Mouse (Mus musculus): ENCODE measurements at regions not wholly inside any gene's neighbourhood (a gene's known extent, or its start where the extent isn't known, plus 50 kb on each side); places are given as distances from the start of the nearest gene placed in this dataset.

DNA sequence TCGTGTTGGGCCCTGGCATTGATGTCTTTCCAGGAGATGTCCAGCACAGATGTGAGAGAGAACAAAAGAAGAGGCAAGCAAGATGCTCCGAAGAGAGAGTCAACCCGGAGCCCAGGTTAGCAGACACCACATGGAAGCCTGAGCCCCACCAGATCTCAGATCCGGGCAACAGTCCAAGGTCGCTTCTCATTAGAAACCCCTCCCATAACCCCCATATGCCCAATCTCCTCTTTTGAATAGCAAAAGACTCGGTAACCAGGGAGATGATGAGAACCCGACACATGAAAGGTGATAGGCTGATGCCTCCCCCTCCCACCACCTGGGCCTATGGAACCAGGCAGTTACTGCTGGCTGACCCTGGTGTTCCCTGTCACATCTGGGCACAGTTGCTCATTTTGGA is 155.7 kb upstream of the Igsf21 start:
- DNase-seq (ENCODE audit: low read depth, low spot score) = peak; percentile 83

DNA sequence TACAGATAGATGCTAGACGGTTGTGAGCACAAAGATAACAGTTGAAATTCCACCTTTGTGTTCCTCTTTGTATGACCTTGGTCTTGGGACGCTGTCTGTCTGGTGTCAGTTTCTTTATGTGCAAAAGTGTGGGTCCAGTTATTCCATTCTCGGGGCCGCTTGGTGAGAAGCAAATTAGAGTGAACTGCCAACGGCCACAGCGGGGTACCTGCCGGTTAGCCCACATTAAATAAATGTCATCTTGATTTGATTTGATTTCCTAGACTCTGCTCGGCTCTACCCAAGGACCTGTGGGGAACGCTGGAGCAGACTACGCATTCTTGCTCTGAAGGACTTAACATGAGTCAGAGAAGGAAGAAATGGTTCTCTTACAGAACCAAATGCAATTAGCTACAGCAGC is 155.0 kb upstream of the Igsf21 start:
- DNase-seq (ENCODE audit: low read depth, low spot score) = no peak

DNA sequence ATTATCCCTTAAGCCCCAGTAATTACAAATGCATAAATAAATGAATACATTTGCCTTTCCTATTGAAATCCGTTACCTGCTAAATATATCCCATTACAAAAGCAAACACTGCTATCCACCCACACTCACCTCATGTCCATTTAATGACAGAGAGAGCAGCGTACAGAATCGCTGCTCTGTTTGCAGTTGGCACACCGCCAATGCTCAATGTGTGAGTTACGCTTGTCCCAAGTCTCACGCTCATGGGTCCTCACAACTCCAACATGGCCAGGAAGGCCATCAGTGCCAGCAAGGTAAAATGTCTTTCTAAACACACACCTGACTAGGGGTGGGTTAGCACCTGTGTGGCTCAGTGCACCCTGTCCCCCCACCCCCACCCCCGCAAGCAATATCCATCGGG is 150.0 kb upstream of the Igsf21 start:
- DNase-seq (ENCODE audit: low read depth, low spot score) = no peak

DNA sequence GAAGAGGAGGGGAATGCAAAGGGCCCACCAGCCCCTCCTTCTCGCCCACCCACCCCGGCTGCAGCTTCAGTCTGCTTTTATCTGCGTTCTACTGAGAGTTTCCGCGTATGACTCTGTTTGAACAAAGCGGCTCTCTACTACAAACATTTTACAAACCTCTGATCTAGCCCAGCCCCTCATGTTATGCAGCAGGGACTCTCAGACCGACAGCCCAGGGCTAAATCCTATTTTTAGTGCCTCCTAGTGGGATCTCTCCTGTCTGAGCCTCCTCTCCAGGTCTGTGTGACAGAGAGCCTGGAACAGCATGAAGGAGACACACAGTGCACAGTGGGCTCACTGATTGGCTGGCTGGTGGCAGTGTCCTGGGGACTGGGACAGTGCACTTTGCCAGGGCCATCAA is 145.7 kb upstream of the Igsf21 start:
- no peak for DNase-seq (ENCODE audit: low read depth, low spot score)

DNA sequence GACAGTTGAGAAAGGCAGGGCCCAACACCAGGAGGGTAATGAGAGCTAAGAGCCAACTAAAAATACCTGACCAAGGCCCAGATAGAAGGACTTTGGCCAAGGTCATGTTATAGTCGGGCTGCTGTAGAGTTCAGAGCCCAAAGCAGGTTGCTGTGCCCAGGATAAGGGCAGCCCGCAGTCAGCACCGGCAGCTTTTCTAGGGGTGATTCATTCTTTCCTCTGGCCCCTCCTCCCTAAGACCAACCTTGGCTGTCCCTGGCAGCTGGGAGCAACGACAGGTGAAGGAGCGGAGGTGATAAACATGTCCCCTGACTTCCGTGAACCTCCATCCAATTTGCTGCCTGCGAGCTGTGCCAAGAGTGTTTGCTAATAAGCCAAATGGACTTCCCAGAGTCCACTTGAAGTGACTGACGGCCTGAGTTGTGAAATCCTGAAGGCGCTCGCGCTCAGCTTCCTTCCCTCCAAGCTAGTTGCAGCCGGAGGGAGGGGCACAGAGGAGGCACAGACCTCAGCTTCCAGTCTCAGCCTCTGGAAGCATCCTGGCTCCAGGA is 144.2 kb upstream of the Igsf21 start:
- no peak for DNase-seq (ENCODE audit: low read depth, low spot score)

DNA sequence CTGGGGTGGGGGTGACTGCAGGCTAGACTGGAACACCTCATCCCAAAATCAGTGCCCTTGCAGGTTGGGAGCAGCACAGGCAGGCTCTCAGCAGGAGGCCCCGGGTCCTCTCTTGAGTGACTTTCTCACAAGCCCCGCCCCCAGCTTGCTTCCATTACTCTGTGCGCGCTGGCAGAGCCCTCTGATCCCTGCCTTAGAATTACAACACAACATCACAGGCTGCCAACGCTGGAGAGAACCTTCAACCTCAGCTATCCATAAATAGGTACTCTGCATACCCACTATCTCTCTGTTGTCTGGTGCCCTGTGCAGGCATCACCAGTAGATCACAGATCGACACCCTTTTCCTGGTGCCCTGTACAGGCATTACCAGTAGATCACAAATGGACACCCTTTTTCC is 139.1 kb upstream of the Igsf21 start:
- DNase-seq (ENCODE audit: low read depth, low spot score) = peak; percentile 79

DNA sequence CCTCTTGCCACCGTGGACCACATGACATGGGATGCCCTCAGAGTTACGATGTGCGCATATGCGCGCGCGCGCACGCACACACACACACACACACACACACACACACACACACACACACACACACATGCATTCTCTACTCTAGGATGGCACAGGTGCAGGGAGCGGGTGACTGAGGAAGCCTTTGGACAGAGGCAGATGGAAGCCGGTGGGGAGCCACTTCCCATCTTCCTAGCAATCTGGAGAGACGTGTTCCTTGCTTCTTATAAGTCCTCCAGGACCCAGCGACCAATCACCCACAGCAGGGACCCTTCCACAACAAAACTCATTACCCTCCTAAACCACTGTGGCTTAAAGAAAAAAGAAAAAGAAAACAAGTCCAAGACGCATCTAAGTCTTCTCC is 138.6 kb upstream of the Igsf21 start:
- DNase-seq (ENCODE audit: low read depth, low spot score) = no peak

DNA sequence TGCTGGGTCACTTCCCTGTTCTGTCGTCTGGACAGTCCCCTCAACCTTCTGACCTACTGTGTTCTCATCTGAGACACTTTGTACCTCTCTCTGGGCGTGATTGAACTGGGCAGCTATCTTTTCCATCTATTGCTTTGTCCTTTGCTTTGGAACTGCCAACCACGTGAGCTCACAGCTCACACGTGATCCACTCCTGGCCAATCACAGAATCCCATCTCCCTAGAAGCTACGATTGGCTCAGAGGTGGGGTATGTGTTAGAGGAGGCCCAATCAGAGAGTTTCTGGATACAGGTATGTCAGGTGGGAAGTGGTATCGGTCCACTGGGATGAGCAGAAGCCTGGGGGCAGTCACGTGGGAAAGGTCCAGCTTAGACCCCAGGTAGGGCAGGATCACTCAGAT is 137.0 kb upstream of the Igsf21 start:
- DNase-seq (ENCODE audit: low read depth, low spot score) = peak; percentile 51

DNA sequence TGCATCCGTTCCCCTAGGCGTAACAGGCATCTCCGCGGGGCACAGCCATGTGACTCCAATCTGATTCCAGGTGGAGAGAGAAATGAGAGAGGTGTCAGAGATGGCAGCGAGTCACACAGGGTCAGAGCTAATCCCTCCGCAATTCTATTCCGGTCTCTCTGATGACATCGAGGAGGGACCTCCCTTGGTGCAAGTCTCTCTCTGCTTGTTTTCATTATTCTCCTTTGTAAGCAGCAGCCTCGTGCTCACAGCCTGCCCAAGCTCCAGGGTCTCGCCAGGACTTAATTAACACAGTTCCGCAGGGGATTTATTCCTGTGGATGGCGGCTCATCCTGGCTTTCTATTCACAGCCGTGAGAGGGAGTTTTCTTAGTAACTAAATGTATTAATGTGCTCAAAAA is 134.1 kb upstream of the Igsf21 start:
- DNase-seq (ENCODE audit: low read depth, low spot score) = no peak

DNA sequence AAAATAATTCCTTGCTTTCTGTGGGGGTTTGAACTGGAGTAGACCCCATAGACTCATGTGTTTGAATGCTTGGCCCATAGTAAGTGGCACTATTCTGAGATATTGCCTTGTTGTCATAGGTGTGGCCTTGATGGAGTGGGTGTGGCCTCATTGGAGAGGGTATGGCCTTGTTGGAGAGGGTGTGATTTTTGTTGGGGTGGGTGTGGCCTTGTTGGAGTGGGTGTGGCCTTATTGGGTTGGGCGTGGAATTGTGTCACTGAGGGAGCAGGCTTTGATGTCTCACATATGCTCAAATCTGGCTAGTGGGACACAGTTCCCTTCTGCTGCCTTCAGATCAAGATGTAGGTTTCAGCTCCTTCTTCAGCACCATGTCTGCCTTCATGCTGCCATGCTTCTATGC is 131.4 kb upstream of the Igsf21 start:
- peak; percentile 63 for DNase-seq (ENCODE audit: low read depth, low spot score)

DNA sequence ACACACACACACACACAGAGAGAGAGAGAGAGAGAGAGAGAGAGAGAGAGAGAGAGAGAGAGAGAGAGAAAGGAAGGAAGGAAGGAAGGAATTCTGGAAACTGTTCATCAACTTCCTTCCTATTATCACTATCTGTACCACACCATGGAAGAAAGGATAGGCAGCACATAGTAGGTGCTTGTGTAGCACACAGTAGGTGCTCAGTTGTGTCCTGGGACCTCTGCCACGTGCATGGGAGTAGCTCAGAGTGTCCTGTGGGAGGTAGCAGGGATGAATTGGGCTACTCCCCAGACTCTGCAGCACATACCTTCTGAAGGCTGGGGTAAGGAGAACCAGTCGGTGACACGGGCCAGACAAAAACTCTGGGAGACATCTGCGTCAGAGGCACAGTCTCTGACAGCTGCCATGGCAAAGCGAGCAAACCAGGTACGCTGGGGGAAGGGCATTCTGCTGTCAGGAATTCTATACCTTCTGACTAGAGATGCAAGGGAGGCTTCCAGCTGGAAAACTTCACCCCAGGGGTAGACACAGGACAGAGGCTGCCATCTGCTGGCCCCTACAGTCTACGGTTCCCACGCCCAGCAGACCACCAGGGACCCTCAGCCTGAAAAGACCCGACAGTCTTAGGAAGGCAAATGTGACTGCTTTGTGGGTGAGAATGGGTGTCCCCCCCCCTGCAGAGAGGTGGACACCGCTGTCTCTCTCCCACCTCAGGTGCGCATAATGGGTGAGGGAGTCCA is 126.2 kb upstream of the Igsf21 start:
- no peak for DNase-seq (ENCODE audit: low read depth, low spot score)

DNA sequence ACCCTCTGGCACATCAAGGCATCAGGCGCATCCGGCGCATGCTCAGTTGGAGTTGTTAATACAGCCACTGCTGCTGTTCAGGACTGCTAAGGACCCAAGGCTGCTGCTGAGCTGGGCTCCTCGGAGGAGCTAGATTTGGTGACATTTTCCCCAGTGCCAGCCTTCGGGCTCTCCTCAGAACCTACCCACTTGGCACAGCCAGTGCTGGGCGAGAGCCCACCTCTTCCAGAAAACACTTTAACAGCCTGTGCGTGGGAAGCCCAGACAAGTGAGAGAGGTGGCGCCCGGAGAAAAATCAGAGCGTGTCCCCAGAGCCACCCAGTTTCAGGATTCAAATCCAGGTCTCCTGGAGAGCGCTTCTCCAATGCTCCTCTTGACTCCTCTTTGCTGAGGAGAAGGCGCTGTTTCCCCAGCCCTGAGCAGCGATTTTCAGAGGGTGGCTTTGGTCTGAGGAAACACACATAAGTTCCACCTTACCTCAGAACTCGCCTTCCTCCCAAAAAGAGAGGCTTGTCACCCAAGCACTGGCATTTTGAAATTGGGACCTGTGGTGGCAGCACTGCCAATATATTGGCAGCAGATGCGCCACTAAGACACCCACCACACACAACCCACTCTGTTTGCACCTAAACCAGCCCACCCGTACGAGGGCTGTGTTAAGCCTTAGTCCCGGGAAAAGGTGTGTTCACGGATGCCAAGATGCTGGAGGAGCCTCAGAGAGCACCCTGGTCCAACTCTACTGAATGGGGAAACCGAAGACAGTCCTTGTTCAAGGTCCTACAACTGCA is 125.0 kb upstream of the Igsf21 start:
- DNase-seq (ENCODE audit: low read depth, low spot score) = no peak

DNA sequence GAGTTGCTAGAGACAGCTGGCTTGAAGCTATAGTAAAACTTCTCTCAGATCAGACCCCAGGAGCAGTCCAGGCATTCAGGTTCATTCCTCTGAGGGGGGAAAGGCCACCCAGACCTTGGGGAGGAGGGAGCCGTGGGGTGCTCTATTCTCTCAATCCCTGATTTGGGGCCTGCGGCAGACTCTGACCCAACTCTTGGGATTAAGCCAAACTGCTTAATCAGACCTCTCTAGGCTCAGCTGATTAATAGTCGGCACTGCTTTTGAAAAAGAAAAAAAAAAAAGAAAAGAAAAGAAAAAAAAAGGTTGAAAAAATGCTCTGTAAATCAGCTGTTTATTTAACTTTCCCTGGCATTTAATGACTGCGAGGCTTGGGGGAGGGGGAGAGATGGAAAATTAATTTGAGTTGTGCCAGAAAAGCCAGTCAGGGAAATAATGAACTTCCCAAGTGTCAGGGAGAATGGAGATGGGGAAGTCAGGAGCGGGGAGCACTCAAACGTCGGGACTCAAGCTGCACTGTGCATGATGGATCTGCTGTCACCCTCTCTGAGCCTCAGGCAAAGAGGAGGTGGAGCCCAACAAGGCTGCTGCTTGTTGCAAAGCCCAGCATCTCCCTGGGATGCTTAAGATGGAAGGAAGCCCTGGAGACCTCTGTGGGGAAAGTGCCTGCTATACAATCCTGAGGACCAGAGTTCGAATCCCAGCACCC is 120.5 kb upstream of the Igsf21 start:
- DNase-seq (ENCODE audit: low read depth, low spot score) = no peak

DNA sequence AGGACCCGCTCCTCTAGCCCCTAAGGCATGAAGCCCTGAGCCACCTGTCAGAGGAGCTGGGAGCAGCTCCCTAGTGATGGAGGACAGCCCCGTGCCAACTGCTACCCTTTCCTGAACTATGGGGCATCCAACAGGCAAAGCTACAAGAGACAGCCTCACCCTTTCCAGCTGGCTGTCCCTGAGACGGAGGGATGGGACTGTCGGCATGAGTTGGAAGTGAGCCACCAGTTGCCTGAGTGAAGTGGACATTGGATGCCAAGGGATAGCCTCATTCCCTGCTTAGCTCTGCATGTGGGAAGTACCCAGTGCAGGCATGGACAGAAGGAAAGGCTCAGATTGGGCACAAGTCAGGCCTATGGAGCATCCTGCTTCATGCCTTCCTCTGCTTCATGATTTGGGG is 112.3 kb upstream of the Igsf21 start:
- DNase-seq (ENCODE audit: low read depth, low spot score) = no peak

DNA sequence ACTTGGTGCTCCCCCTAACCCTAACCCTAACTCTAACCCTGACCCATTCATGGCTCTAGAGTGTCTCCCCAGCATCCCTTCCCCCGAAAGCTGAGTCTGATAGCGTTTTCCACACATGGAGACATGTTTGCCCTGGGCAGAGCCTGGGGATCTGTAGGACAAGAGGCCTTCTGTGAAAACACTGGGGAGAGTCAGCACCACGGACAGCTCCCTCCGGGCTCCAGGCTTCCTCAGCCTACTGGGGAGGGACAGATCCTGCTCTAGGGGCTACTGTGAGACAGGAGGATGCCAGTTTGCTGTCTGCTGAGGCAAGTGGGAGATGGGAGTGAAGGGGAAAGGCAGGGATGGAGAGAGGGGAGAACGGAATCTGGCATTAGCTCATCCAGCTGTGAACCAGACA is 111.5 kb upstream of the Igsf21 start:
- DNase-seq (ENCODE audit: low read depth, low spot score) = peak; percentile 84

DNA sequence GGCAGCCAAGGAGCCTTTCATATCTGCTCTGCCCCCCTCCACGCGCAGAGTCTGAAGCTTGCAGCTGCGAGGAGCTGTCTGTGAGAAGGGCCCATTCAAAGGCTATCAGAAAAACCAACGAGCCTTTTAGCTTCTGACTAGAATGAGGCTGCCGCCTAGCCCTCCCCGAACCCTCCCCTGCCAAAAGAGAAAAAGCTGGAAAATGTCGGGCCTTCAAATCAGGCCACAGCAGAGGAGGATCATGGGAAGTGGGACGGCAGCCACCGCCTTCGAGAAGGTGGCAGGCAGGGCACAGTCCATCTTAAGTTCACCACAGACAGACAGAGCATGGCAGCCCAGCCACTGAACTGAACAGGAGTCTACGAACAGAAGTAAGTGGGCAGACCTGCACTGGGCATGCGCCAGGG is 108.6 kb upstream of the Igsf21 start:
- DNase-seq (ENCODE audit: low read depth, low spot score) = no peak

DNA sequence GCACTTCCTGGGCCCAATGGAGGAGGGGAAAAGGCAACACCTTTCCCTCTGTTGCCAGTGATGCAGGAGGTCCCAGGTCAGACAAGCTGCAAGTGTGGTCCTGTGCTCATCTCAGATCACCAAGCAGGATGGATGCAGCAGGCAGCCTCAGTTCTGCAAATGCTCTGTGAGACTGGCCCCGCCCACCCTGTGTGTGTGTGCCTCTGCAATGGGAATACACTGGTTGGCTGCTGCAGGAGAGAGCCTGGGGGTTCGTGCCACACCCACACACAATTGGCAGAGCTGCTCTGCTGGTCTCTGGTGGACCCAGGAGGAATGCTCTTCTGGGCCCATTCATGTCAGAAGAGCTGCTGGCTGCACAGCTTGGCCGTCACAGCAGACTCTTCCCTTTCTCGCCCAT is 102.2 kb upstream of the Igsf21 start:
- DNase-seq (ENCODE audit: low read depth, low spot score) = peak; percentile 13

DNA sequence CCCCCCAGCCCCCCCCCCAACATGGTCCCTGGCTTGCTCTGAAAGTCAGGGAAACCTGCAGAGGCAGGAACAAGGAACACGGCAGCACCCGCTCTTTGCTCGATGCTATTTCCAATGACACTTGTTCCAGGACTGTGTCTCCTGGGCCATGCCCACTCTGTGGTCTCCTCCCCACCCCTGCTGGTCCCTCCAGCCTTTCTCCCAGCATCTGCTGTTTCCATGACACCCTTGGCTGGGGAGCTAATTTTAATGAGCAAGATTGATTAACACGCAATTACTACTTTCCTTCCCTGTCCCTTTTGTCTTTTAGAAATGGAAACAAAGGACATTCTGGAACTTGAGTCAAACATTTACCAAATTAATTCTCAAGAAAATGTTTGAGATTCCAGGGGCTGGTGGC is 83.6 kb upstream of the Igsf21 start:
- DNase-seq (ENCODE audit: low read depth, low spot score) = no peak

DNA sequence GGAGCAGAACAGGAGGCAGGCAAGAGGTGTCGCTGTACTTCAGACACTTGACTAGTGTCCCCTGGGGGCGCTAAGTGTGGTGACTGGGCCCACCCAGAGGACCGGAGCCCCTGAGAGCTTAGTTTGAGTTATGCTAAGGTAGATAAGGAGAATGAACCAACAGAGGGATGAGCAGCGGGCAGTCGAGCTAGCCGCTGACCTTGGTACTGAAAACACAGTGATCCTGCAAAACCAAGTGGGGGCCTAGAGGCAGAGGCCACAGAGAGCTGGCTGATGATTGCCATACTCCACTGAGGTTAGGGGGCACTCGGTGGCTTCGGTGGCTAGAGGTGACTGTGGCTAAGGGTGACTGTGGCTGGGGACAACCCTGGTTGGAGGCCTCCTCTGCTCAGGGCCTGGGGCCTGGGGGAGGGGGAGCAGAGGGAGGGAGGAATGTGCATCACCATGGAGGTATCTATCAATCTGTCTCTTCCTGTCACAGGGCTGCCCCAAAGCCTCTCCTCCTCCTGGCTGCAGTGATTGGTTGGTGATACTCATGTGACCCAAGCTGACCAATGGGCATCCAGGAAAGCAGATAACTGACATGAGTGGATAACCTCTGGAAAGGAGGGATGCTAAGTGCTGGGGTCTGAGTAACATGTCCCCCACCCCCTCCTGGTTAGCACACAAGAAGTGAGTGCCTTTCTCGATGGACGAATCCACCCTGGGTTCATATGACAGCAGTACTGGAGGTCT is 80.3 kb upstream of the Igsf21 start:
- DNase-seq (ENCODE audit: low read depth, low spot score) = peak; percentile 64

DNA sequence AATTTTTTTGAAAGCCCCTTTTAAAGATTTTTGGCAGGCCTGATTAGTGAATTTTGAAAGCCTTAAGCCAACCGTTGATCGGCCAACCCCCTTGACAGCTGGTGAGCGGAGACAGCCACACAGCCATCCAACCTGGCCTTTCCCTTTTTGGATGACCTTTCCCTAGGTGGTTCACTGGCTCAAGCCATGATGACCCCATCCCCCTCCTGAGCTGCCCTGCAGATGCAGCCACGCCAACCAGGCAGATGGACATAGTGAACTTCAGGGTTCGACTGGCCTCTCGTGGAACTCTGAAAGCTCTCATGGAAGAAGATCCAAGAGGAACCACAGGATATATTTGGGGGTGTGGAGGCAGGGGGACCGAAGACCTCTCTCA is 79.1 kb upstream of the Igsf21 start:
- DNase-seq (ENCODE audit: low read depth, low spot score) = no peak

DNA sequence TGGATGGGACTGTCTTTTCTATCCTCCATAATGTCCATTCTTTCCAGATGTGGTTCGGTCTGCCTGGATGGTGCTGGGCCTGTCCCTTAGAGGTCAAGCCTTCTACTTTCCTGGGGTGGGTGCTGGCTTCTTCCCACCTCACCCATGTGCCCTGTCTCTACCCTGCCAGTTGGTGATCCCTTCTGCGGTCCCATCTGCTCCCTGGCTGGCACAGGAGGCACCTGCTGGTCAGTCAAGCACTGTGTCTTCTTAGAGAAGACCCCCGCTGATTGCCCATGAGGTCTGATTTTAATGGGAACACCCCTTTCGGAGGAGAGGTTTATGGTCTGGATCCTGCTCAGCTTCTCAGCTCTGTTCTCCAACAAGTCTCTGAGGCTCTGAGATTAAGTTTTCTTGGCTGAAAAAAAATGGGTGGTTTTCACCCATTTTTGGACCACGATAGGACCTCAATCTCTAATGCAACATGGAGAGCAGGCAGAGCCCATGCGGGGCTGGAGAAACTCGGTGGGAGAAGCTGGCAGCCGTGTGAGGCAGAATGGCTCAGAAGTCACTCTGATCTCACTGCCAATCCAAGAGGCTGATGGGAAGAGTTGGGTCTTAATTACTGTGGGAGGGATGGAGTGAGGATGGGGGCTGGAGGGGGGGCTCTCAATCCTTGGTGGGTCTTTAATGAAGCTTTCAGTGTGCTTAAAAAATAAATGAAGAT is 78.5 kb upstream of the Igsf21 start:
- DNase-seq (ENCODE audit: low read depth, low spot score) = no peak

Measured in ZHBTc4 (cell line).